Mouse (Mus musculus): ENCODE results near the gene Elane.

DNA sequence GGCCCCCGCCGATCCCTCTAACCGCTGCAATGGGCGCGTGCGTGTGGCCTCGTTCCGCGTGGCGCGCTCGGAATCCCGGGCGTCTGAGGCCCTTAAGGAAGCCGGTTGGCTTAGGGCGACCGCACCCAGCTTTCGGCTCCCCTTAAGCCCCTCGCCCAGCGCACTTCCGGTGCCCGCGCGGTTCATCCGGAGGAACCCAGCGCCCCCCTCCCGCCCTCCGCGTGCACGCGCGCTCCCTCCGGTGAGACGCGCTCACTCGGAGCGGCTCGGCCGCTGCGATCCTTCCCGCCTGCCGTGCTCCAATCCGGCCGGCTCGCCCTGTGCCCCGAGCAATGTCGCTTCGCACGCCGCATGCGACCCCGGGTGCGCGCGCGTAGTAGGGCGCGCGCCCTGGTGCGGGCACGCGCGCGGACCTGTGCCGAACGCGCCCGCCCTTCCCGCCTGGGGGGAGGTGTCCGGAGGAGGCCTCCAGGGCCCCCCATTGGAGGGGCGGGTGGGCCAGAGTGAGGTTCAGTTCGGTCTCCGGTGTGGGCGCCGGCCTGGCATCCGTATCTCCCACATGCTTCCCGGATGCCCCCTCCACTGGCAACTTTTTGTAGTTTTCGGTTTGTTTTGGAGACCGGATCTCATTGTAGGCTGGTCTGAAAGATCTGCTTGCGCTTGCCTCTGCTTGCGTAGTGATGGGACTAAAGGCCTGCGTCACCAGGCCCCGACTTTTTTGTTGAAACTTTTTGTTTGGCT is 31.1 kb upstream of the Elane start:
- TF ChIP-seq POLR2A (IDR thresholded peaks at IDR 0.05; ENCODE audit: borderline replicate concordance, low read depth, low read length) (no peak), CTCF (IDR thresholded peaks at IDR 0.05; ENCODE audit: low read depth, low read length) (no peak)
